Mouse (Mus musculus) embryonic fibroblast, embryonic 13.5 days (primary cell): ENCODE results near the gene Zfp184.

ENCODE experiments used
- CTCF ChIP-seq: IDR thresholded peaks from 2 replicates; pipeline ENCODE4 v1.5.1; 2011; ENCODE audit warnings: mild to moderate bottlenecking, control low read depth, low read length, moderate library complexity, borderline replicate concordance; ENCODE audit not compliant: insufficient read depth
- POLR2A ChIP-seq: IDR thresholded peaks from 2 replicates; pipeline ENCODE4 v1.6.1; 2011; ENCODE audit warnings: low read depth, mild to moderate bottlenecking, control low read depth, low read length, moderate library complexity

DNA sequence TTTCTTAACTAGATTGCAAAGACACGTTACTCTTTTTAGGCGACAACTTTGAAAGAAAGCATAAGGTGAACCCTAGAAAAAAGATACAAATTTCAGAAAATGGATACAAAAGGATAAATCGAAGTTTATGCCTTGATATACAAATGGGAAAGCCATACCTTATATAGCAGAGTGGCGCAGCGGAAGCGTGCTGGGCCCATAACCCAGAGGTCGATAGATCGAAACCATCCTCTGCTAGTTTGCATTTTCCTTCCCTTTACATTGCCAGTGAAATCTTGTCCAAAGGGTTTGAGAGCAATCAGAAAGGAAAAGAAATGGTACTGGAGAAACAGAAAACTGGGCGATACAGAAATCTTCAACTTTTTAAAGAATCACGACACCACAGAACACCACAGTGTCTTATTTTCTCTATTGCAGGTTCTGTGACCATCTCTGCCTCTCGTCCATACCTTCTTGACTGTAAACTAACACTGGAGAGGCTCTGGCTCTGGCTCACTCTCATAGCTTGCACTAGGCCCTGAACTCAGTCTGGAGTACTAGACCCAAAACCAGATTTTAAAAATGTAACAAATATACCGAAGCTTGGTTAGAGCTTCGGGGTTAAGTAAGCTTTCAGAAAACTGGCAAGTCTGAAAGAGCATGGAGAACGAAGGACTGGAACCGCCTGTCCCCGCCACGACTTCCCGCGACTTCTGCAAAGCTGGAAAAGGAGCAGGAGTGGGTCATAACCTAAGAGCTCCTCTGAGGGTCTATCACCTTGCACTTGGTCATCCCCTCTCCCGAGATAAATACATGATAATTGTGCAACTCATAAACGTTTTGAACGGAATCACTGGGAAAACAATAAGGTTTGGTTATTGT is 37.7 kb upstream of the Zfp184 start:
- TF ChIP-seq CTCF, result no peak
- no peak for TF ChIP-seq POLR2A
